Mouse (Mus musculus) thymus, adult 2 months (tissue): Measurements from ENCODE around the gene Stk11ip. TPM values are rescaled to one million over a fixed set of nuclear protein-coding genes. Genes with fewer than 3 reads are reported as not detected.
A peak's percentile ranks its signal among the peaks of the same experiment; 100 is the strongest.

Source experiments
- DNase-seq: peaks from one replicate; pipeline ENCODE4 v3.0.0; 2021
- H3K27ac ChIP-seq: fragments of 200-500 bp; 2 replicates; pipeline ENCODE4 v1.5.1; 2012; ENCODE audit warnings: low read length, control low read depth; ENCODE audit not compliant: control insufficient read depth, insufficient read depth
- H3K27me3 ChIP-seq: fragments of 200-500 bp; 2 replicates; pipeline ENCODE4 v1.6.1; 2012; ENCODE audit warnings: mild to moderate bottlenecking, low read length, moderate library complexity, mixed read lengths; ENCODE audit not compliant: control insufficient read depth, insufficient read depth
- H3K36me3 ChIP-seq: fragments of 200-500 bp; 2 replicates; pipeline ENCODE4 v1.6.1; 2012; ENCODE audit warnings: mild to moderate bottlenecking, low read length, moderate library complexity; ENCODE audit not compliant: control insufficient read depth, insufficient read depth
- H3K4me1 ChIP-seq: fragments of 200-500 bp; replicated peaks from 2 replicates; pipeline ENCODE4 v1.6.1; 2012; ENCODE audit warnings: low read length; ENCODE audit not compliant: control insufficient read depth, insufficient read depth
- H3K4me3 ChIP-seq: fragments of 200-500 bp; 2 replicates; pipeline ENCODE4 v1.5.1; 2012; ENCODE audit warnings: mild to moderate bottlenecking, low read length, control low read depth, moderate library complexity; ENCODE audit not compliant: control insufficient read depth, insufficient read depth
- CTCF ChIP-seq: fragments of 200-500 bp; IDR thresholded peaks from 2 replicates; pipeline ENCODE4 v1.5.1; 2012; ENCODE audit warnings: mild to moderate bottlenecking, control low read depth, low read length, moderate library complexity, borderline replicate concordance; ENCODE audit not compliant: control insufficient read depth, poor library complexity, insufficient read depth; ENCODE audit errors: extremely low read depth
- POLR2A ChIP-seq: fragments of 200-500 bp; IDR thresholded peaks from 2 replicates; pipeline ENCODE4 v1.6.1; 2012; ENCODE audit warnings: mild to moderate bottlenecking, low read length, control low read depth, moderate library complexity; ENCODE audit not compliant: control insufficient read depth, poor library complexity, insufficient read depth; ENCODE audit errors: extremely low read depth
- WGBS: fragments of 180-500 bp; shearing (Covaris S2); methylation state at CpG from one replicate; pipeline ENCODE4 v1.1.7; 2018; 5-methylcytosine and 5-hydroxymethylcytosine counted together
- polyA plus RNA-seq: library from polyadenylated mRNA; depleted of rRNA; stranded (reverse); fragments of >200 nt; gene quantifications from 2 replicates; pipeline ENCODE4 v1.2.3, GENCODE M21; 2012; rRNA removed

The Stk11ip gene
- polyA plus RNA-seq, result 73.2 and 93.0 TPM in 2 replicates

- Histone ChIP-seq H3K4me1 (no peaks in the 10 kb centered on the region), H3K4me3 (peak within 1 kb of the TSS; percentile 65), H3K27ac (peak within 1 kb of the TSS; percentile 55; the same call in 1 of the 2 replicates), H3K36me3 (no peaks in the 10 kb centered on the region), H3K27me3 (no peaks in the 10 kb centered on the region)
- TF ChIP-seq POLR2A (peak; percentile 47; the same call in 1 of the 2 replicates), CTCF (no peak)
- peak; percentile 91 for DNase-seq
- WGBS, result under 1% methylated on average over 46 of the region's 46 CpGs
Measured at GRCm38 (mm10) chr1:75521321-75522031, at the start of gene Stk11ip. Gene Stk11ip (plus strand): TSS chr1:75521529.

GRCm38 (mm10) chr1:75476441-75476840, 44.9 kb upstream of the Stk11ip start:
- no peaks in the 10 kb centered on the region; the same call in 1 of the 2 replicates for H3K27me3 ChIP-seq
- TF ChIP-seq POLR2A, result no peak
- TF ChIP-seq CTCF, result no peak
- H3K4me3 ChIP-seq, result no peak overlapping the region
- no peak overlapping the region for H3K27ac ChIP-seq
- no peak for DNase-seq
- 97% methylated on average over 11 of the region's 11 CpGs for WGBS
- H3K36me3 ChIP-seq, result no peaks in the 10 kb centered on the region
- peaks cover 9% of the 10 kb centered on the region for H3K4me1 ChIP-seq

- Histone ChIP-seq H3K27ac (no peak overlapping the region), H3K4me1 (peaks cover 9% of the 10 kb centered on the region), H3K4me3 (no peak overlapping the region), H3K36me3 (no peaks in the 10 kb centered on the region), H3K27me3 (no peaks in the 10 kb centered on the region; the same call in 1 of the 2 replicates)
- TF ChIP-seq CTCF, result peak; percentile 97
- no peak for TF ChIP-seq POLR2A
- WGBS, result 11% methylated on average over 35 of the region's 35 CpGs
- peak; percentile 81 for DNase-seq
Measured at GRCm38 (mm10) chr1:75477264-75477965, 43.9 kb upstream of the Stk11ip start.

GRCm38 (mm10) chr1:75477966-75478290, 43.4 kb upstream of the Stk11ip start:
- no peak overlapping the region for H3K4me3 ChIP-seq
- WGBS, result 46% methylated on average over 3 of the region's 3 CpGs
- TF ChIP-seq POLR2A, result no peak
- TF ChIP-seq CTCF, result no peak

GRCm38 (mm10) chr1:75478497-75478896, 42.8 kb upstream of the Stk11ip start:
- Histone ChIP-seq H3K4me1 (peaks cover 9% of the 10 kb centered on the region), H3K27ac (no peak overlapping the region), H3K4me3 (peak overlapping the region; percentile 73), H3K27me3 (no peaks in the 10 kb centered on the region; the same call in 1 of the 2 replicates), H3K36me3 (no peaks in the 10 kb centered on the region)
- TF ChIP-seq CTCF (no peak), POLR2A (no peak)
- 1% methylated on average over 25 of the region's 25 CpGs for WGBS
- peak; percentile 32 for DNase-seq

More at GRCm38 (mm10) chr1:75477966-75478290, 43.4 kb upstream of the Stk11ip start:
- H3K27me3 ChIP-seq, result no peaks in the 10 kb centered on the region; the same call in 1 of the 2 replicates
- no peak for DNase-seq
- no peak overlapping the region for H3K27ac ChIP-seq
- H3K36me3 ChIP-seq, result no peaks in the 10 kb centered on the region
- peaks cover 9% of the 10 kb centered on the region for H3K4me1 ChIP-seq

DNA sequence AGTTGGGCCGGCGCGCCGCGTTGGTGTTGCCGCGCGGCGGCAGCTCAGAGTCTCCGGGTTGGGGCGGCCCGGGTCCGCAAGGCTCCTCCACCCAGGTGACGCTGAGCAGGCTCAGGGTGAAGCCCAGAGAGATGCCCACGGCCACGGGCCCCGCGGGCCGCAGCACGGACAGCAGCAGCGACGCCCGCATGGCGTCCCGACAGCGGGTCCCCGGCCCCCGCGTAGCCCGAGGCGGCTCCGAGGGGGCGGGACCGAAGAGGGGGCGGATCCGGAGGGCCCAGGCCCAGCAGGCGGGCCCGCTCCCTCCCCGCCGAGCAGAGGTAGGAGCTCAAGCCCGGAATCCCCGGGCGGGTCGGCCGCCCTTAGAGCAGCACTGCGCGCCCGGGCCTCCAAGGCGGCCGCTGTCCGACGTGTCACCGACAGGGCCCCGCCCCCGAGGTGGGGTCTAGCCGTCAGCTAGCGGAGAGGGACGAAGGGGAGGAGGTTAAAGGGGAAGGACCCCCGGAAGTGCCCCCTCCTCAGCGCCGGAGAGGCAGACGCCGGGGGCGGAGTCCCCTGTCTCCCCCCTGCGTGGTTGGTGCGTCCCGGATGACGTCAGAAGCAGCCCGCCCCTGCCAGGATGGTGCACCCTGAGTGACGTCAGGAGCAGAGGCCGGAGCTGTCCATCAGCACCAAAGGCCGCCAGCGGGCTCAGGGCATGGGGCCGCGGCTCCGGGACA, 42.3 kb upstream of the Stk11ip start, which contains the start of the genes Chpf and Tmem198:
Chpf (minus strand) TSS at position 392 of the 719 bp plus-strand sequence.
Tmem198 (plus strand) TSS at position 617 of the 719 bp plus-strand sequence.
- DNase-seq, result peak; percentile 97
- Histone ChIP-seq H3K27ac (no peak within 1 kb of the TSS), H3K36me3 (no peaks in the 10 kb centered on the region), H3K27me3 (no peaks in the 10 kb centered on the region; the same call in 1 of the 2 replicates), H3K4me1 (peaks cover 9% of the 10 kb centered on the region), H3K4me3 (peak within 1 kb of the TSS; percentile 73)
- WGBS, result 1% methylated on average over 75 of the region's 76 CpGs
- no peak for TF ChIP-seq POLR2A
- TF ChIP-seq CTCF, result 0 out of 2 replicates have a peak, but pooled peaks have one; percentile 12
